Mouse (Mus musculus): ENCODE data around the gene Cnih2. TPM values are rescaled to one million over a fixed set of nuclear protein-coding genes. Genes with fewer than 3 reads are reported as not detected.
"Not testable (repeated sequence)": the region's sequence is repeated elsewhere in the genome, so short reads cannot be mapped to it uniquely, and the experiment has no call there.

The Cnih2 gene
- polyA plus RNA-seq, 1 experiment, result not detected

DNA sequence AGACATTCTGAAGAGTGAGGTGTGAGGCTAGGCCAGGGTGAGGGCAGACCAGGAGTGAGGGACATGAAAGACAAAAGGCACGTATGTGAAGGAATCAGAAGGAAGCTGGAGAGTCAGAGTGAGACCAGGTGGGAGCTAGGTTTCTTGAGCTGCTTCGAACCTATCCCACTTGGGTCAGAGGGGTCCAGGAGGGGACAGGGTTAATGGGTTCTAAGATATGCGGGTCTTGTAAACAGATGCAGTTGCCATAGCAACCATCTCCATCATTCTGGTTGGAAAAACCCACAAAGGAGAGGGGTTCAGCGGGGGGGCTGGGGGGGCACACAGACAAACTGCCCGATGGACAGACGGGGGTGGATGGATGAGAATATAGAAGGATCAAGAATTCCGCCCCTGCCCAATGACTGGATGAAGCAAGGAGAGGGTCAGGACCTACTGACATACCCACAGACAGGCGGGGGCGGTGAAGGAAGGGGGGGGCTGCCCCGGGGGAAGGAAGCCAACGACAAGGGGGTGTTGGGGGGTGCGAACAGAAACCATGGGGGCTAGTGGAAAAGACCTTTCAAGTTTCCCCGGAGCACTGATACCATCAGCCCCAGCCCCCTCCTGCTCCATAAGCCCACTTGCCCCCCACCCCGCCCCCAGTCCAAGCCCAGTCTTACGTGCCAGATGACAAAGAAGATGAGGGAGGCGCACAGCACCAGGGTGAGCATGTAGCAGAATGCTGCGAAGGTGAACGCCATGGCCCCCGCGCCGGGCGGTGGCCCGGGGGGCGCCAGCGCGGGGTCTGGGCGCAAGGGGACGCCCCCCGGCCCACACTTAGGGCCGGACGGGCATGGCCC lies 579 bp downstream of the Cnih2 start:
- H3K4me1 ChIP-seq (ENCODE audit: control insufficient read depth, insufficient read depth, low read length), result peaks cover 53% of the 10 kb centered on the region
- WGBS, result 3% methylated on average over 31 of the region's 31 CpGs
- peak overlapping the region; percentile 94 for H3K4me3 ChIP-seq (ENCODE audit: insufficient read depth, low read depth, low read length)
- H3K27ac ChIP-seq (ENCODE audit: insufficient read depth, low read depth, low read length), result peak overlapping the region; percentile 71
- TF ChIP-seq POLR2A (IDR thresholded peaks at IDR 0.05; ENCODE audit: insufficient read depth, low read depth, low read length), result no peak
- TF ChIP-seq CTCF (IDR thresholded peaks at IDR 0.05; ENCODE audit: insufficient read depth, low read depth, low read length), result no peak

DNA sequence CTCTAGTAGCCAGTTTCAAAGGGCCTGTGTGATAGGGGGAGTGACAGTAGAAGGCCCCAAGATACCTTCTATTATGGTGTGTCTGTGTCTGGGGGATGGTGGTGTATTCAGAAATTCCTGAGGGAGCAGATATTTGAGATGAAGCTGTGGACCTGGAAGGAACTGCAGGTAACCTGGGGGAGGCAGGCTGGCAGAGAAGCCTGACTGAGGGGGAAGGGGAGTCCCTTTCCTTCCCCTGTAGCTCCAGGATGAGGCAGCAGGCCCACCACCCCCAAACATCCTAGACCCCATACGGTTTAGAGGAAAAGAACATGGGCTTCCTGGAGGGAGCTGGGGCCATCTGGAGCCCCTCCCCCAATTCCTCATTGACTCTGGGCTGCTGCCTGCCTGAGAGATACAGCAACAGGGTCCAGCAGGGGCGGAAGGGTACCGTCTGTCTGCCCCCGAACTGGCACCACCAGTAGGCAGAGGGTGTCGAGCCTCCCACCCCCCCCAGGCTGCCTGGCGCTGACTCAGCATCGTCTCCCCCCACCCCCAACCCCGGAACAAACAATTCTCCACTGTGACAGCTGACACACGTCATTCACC lies 2.3 kb downstream of the Cnih2 start:
- Histone ChIP-seq H3K27ac (ENCODE audit: insufficient read depth, low read depth, low read length) (peak overlapping the region; percentile 50), H3K4me1 (ENCODE audit: control insufficient read depth, insufficient read depth, low read length) (peaks cover 53% of the 10 kb centered on the region), H3K4me3 (ENCODE audit: insufficient read depth, low read depth, low read length) (peak overlapping the region; percentile 94)
- 3% methylated on average over 9 of the region's 9 CpGs for WGBS
- no peak for TF ChIP-seq POLR2A (IDR thresholded peaks at IDR 0.05; ENCODE audit: insufficient read depth, low read depth, low read length)
- no peak for TF ChIP-seq CTCF (IDR thresholded peaks at IDR 0.05; ENCODE audit: insufficient read depth, low read depth, low read length)

GRCm38 (mm10) chr19:5094746-5095417 lies 3.4 kb downstream of the Cnih2 start:
- Histone ChIP-seq H3K27ac (ENCODE audit: insufficient read depth, low read depth, low read length) (peak overlapping the region; percentile 50), H3K4me3 (ENCODE audit: insufficient read depth, low read depth, low read length) (peak overlapping the region; percentile 46), H3K4me1 (ENCODE audit: control insufficient read depth, insufficient read depth, low read length) (peaks cover 49% of the 10 kb centered on the region)
- WGBS, result 12% methylated on average over 11 of the region's 11 CpGs
- TF ChIP-seq POLR2A (IDR thresholded peaks at IDR 0.05; ENCODE audit: insufficient read depth, low read depth, low read length) (no peak), CTCF (IDR thresholded peaks at IDR 0.05; ENCODE audit: insufficient read depth, low read depth, low read length) (no peak)

DNA sequence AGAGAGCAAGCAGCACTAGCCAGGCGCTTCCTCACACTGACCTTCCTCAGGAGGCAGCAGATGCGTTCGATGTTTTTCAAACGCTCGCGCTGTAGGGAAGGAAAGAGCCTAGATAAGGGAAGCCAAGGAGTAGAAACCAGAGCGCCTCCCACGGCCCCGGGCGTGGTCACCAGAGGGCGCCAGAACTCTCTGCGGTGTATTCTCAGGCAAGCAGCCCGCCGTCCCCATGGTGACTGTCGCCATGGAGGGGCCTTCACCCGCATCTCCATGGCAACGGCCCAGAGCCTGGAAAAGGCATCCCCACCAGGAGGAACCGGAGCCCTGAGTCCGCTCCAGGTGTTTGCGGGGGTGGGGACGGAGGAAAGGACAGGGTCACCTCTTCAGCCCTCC lies 4.1 kb downstream of the Cnih2 start:
- TF ChIP-seq POLR2A (IDR thresholded peaks at IDR 0.05; ENCODE audit: insufficient read depth, low read depth, low read length) (no peak), CTCF (IDR thresholded peaks at IDR 0.05; ENCODE audit: insufficient read depth, low read depth, low read length) (peak; percentile 71)
- WGBS, result 1% methylated on average over 21 of the region's 21 CpGs
- Histone ChIP-seq H3K27ac (ENCODE audit: insufficient read depth, low read depth, low read length) (peak overlapping the region; percentile 50), H3K4me3 (ENCODE audit: insufficient read depth, low read depth, low read length) (peak overlapping the region; percentile 46), H3K4me1 (ENCODE audit: control insufficient read depth, insufficient read depth, low read length) (peaks cover 45% of the 10 kb centered on the region)

- Histone ChIP-seq H3K4me3 (ENCODE audit: insufficient read depth, low read depth, low read length) (peak overlapping the region; percentile 14; the same call in 1 of the 2 replicates), H3K27ac (ENCODE audit: insufficient read depth, low read depth, low read length) (peak overlapping the region; percentile 29), H3K4me1 (ENCODE audit: control insufficient read depth, insufficient read depth, low read length) (peaks cover 40% of the 10 kb centered on the region)
- WGBS, result 62% methylated on average over 12 of the region's 12 CpGs
- TF ChIP-seq POLR2A (IDR thresholded peaks at IDR 0.05; ENCODE audit: insufficient read depth, low read depth, low read length) (no peak), CTCF (IDR thresholded peaks at IDR 0.05; ENCODE audit: insufficient read depth, low read depth, low read length) (no peak)
These were observed 4.7 kb downstream of the Cnih2 start for GRCm38 (mm10) chr19:5093481-5094242.

DNA sequence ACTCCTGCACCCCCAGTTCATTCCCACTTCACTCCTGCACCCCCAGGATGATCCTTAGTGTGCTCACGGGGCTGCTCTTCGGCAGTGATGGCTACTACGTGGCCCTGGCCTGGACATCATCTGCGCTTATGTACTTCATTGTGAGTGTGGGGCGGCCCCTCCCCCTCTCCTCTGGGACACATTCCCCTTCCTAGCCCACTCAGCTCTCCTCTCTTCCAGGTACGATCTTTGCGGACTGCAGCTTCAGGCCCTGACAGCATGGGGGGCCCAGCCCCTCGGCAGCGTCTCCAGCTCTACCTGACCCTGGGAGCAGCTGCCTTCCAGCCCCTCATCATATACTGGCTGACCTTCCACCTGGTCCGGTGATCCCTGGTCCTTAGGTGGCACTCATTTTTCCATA lies 6.2 kb downstream of the Cnih2 start:
- WGBS, result 82% methylated on average over 10 of the region's 10 CpGs
- no peak overlapping the region for H3K4me3 ChIP-seq (ENCODE audit: insufficient read depth, low read depth, low read length)
- peaks cover 45% of the 10 kb centered on the region for H3K4me1 ChIP-seq (ENCODE audit: control insufficient read depth, insufficient read depth, low read length)
- no peak overlapping the region for H3K27ac ChIP-seq (ENCODE audit: insufficient read depth, low read depth, low read length)
- TF ChIP-seq CTCF (IDR thresholded peaks at IDR 0.05; ENCODE audit: insufficient read depth, low read depth, low read length), result no peak
- TF ChIP-seq POLR2A (IDR thresholded peaks at IDR 0.05; ENCODE audit: insufficient read depth, low read depth, low read length), result 0 out of 2 replicates have a peak, but pooled peaks have one; percentile 7

DNA sequence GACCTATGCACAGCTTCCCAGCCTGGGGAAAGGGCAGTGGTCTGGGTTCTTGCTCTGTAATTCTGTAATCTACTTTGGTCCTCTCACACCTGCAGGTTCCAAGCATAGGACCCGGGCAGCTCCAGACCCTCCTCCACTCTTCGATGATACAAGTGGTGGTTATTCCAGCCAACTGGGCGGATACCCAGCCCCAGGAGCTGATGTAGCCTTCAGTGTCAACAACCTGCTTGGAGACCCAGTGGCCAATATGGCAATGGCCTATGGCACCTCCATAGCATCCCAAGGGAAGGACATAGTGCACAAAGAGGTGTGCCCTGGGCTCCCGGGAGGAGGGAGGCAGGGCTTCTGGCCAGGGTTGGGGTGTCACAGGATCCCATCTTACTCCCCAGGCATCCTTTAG lies 9.0 kb downstream of the Cnih2 start:
- WGBS, result 87% methylated on average over 4 of the region's 4 CpGs
- Histone ChIP-seq H3K4me3 (ENCODE audit: insufficient read depth, low read depth, low read length) (0 out of 2 replicates have a peak overlapping the region, but pooled peaks have one; percentile 78), H3K27ac (ENCODE audit: insufficient read depth, low read depth, low read length) (no peak overlapping the region), H3K4me1 (ENCODE audit: control insufficient read depth, insufficient read depth, low read length) (peaks cover 27% of the 10 kb centered on the region)
- TF ChIP-seq POLR2A (IDR thresholded peaks at IDR 0.05; ENCODE audit: insufficient read depth, low read depth, low read length) (no peak), CTCF (IDR thresholded peaks at IDR 0.05; ENCODE audit: insufficient read depth, low read depth, low read length) (no peak)

DNA sequence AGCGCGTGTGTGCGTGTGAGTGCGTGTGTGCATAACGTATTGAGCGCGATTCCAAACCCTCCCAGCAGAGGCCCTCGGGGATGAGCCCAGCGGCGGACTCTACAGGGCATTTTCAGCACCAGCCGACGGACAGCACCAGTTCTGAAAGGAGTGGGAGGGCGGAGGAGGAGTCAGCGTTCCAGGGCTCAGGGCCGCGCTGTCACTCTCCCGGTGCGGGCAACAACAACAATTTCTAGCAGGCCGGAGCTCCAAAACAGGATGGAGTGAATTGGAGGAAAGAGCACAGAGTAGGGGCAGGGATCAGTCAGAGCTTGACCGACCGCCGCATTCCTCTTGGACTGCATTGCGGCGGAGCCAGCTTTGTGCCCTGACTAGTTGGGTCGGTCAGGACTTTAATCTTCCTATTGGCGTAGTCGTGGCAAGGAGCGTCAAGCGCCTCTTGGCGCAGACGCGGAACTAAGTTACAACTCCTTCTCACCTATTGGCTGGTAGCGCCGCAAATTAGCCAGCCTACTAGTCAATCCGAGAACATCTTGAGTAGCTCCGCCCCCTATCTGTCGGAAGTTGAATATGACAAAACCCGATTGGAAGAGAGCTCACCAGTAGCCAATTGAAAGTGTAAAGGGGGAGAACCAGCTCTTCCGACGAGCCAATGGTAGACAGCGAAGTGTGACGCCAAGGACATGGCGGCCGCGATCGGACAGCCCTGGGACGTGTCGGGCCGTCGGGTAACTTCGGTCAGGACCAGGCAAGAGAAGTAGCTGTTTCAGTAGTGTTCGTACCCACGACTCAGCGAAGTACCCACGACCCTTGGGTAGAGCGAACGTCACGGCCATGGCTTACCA lies 10.2 kb downstream of the Cnih2 start, which contains the start of gene Yif1a:
TSS of gene Yif1a (plus strand) at position 655 of the 845 bp plus-strand sequence.
- Histone ChIP-seq H3K4me3 (ENCODE audit: insufficient read depth, low read depth, low read length) (peak within 1 kb of the TSS; percentile 78), H3K4me1 (ENCODE audit: control insufficient read depth, insufficient read depth, low read length) (peaks cover 21% of the 10 kb centered on the region), H3K27ac (ENCODE audit: insufficient read depth, low read depth, low read length) (peak within 1 kb of the TSS; percentile 91)
- under 1% methylated on average over 58 of the region's 58 CpGs for WGBS
- TF ChIP-seq CTCF (IDR thresholded peaks at IDR 0.05; ENCODE audit: insufficient read depth, low read depth, low read length), result peak; percentile 47; the same call in 1 of the 2 replicates
- peak; percentile 61 for TF ChIP-seq POLR2A (IDR thresholded peaks at IDR 0.05; ENCODE audit: insufficient read depth, low read depth, low read length)

DNA sequence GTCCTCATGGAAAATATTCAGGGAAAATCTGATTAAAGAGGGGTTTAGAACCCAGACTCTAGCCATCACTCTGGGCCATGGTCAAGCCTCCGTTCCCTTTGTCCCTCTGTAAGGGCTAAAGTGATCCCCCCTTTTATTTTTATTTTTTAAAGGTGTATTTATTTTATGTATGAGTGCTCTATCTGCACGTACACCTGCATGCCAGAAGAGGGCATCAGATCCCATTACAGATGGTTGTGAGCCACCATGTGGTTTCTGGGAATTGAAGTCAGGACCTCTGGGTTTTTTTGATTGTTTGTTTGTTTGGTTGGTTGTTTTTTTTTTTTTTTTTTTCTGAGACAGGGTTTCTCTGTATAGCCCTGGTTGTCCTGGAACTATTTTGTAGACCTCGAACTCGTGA lies 11.8 kb downstream of the Cnih2 start:
- peaks cover 29% of the 10 kb centered on the region for H3K4me1 ChIP-seq (ENCODE audit: control insufficient read depth, insufficient read depth, low read length)
- 56% methylated on average over 4 of the region's 4 CpGs for WGBS
- H3K27ac ChIP-seq (ENCODE audit: insufficient read depth, low read depth, low read length), result not testable (repeated sequence)

More for the DNA sequence above, 11.8 kb downstream of the Cnih2 start:
- not testable (repeated sequence) for H3K4me3 ChIP-seq (ENCODE audit: insufficient read depth, low read depth, low read length)
